Mouse (Mus musculus): ENCODE results near the gene Gmds. TPM values are rescaled to one million over a fixed set of nuclear protein-coding genes. Genes with fewer than 3 reads are reported as not detected.

The Gmds gene
- total RNA-seq, 2 experiments from 2014 or later, result 8.6 to 8.8 TPM

- DNase-seq, result no peak
- intact Hi-C loops (cut with DNase I), result no loop called here
Measured at GRCm38 (mm10) chr13:31825180-31825579, 513.4 kb downstream of the Gmds start.

GRCm38 (mm10) chr13:31823316-31823715 lies 515.2 kb downstream of the Gmds start:
- intact Hi-C loops (cut with DNase I), result loop anchor here (5.0 kb wide), 1 partner anchor 134 kb away; no protein-coding TSS in a partner anchor
- no peak for DNase-seq

GRCm38 (mm10) chr13:31821050-31821449 lies 517.5 kb downstream of the Gmds start:
- intact Hi-C loops (cut with DNase I), result loop anchor here (5.0 kb wide), 1 partner anchor 136 kb away; no protein-coding TSS in a partner anchor
- DNase-seq, result peak in 1 of 2 experiments; percentile 47

GRCm38 (mm10) chr13:31820587-31821017 lies 517.9 kb downstream of the Gmds start:
- DNase-seq, result peak; percentile 71 to 73

GRCm38 (mm10) chr13:31819664-31820405 lies 518.7 kb downstream of the Gmds start:
- DNase-seq, result peak in 1 of 2 experiments; percentile 2
- intact Hi-C loops (cut with DNase I), result loop anchor here (5.0 kb wide), 1 partner anchor 137 kb away; no protein-coding TSS in a partner anchor

More at GRCm38 (mm10) chr13:31820587-31821017, 517.9 kb downstream of the Gmds start:
- intact Hi-C loops (cut with DNase I), result loop anchor here (5.0 kb wide), 1 partner anchor 137 kb away; no protein-coding TSS in a partner anchor

- intact Hi-C loops (cut with DNase I), result no loop called here
Measured at GRCm38 (mm10) chr13:31818337-31818736, 520.2 kb downstream of the Gmds start.

GRCm38 (mm10) chr13:31815383-31816003 lies 523.0 kb downstream of the Gmds start:
- intact Hi-C loops (cut with DNase I), result no loop called here
- no peak for DNase-seq

More at GRCm38 (mm10) chr13:31818337-31818736, 520.2 kb downstream of the Gmds start:
- peak in 1 of 2 experiments; percentile 0 for DNase-seq

- DNase-seq, result no peak
- intact Hi-C loops (cut with DNase I), result loop anchor here (5.0 kb wide), 1 partner anchor 195 kb away; no protein-coding TSS in a partner anchor
Measured at GRCm38 (mm10) chr13:31812701-31813100, 525.8 kb downstream of the Gmds start.

GRCm38 (mm10) chr13:31811542-31812021 lies 527.0 kb downstream of the Gmds start:
- no peak for DNase-seq
- intact Hi-C loops (cut with DNase I), result loop anchor here (5.0 kb wide), 1 partner anchor 196 kb away; no protein-coding TSS in a partner anchor

- DNase-seq, result peak; percentile 46 to 54
Measured at GRCm38 (mm10) chr13:31810693-31811541, 527.6 kb downstream of the Gmds start.

GRCm38 (mm10) chr13:31810375-31810692 lies 528.2 kb downstream of the Gmds start:
- intact Hi-C loops (cut with DNase I), result loop anchor here (5.0 kb wide), 1 partner anchor 197 kb away; no protein-coding TSS in a partner anchor
- no peak for DNase-seq

More at GRCm38 (mm10) chr13:31810693-31811541, 527.6 kb downstream of the Gmds start:
- intact Hi-C loops (cut with DNase I), result loop anchor here (5.0 kb wide), 1 partner anchor 196 kb away; no protein-coding TSS in a partner anchor

GRCm38 (mm10) chr13:31809701-31810100 lies 528.8 kb downstream of the Gmds start:
- no peak for DNase-seq
- intact Hi-C loops (cut with DNase I), result loop anchor here (5.0 kb wide), 4 partner anchors 198 to 793 kb away; no protein-coding TSS in a partner anchor

GRCm38 (mm10) chr13:31808804-31809420 lies 529.6 kb downstream of the Gmds start:
- DNase-seq, result no peak
- intact Hi-C loops (cut with DNase I), result loop anchor here (5.0 kb wide), 3 partner anchors 208 to 793 kb away; no protein-coding TSS in a partner anchor

- intact Hi-C loops (cut with DNase I), result loop anchor here (5.0 kb wide), 3 partner anchors 209 to 794 kb away; no protein-coding TSS in a partner anchor
- DNase-seq, result peak; percentile 61 to 67
Measured at GRCm38 (mm10) chr13:31808116-31808803, 530.3 kb downstream of the Gmds start.

GRCm38 (mm10) chr13:31807736-31808115 lies 530.8 kb downstream of the Gmds start:
- DNase-seq, result no peak
- intact Hi-C loops (cut with DNase I), result loop anchor here (5.0 kb wide), 3 partner anchors 210 to 795 kb away; no protein-coding TSS in a partner anchor

- peak; percentile 58 for DNase-seq
- intact Hi-C loops (cut with DNase I), result loop anchor here (5.0 kb wide), 3 partner anchors 210 to 795 kb away; no protein-coding TSS in a partner anchor
Measured at GRCm38 (mm10) chr13:31806890-31807735, 531.4 kb downstream of the Gmds start.

GRCm38 (mm10) chr13:31806428-31806832 lies 532.1 kb downstream of the Gmds start, which contains the start of gene Foxc1:
Foxc1 (plus strand) TSS chr13:31806633.
- peak; percentile 92 to 93 for DNase-seq
- intact Hi-C loops (cut with DNase I), result loop anchor here (5.0 kb wide), 3 partner anchors 211 to 796 kb away; no protein-coding TSS in a partner anchor
